Mouse (Mus musculus) kidney, adult 2 months (tissue): ENCODE data around the gene Ralgds. TPM values are rescaled to one million over a fixed set of nuclear protein-coding genes. Genes with fewer than 3 reads are reported as not detected.
A peak's percentile ranks its signal among the peaks of the same experiment; 100 is the strongest.

Source experiments
- DNase-seq: peaks from one replicate; pipeline ENCODE4 v3.0.0; 2021
- H3K27ac ChIP-seq: fragments of 200-500 bp; 2 replicates; pipeline ENCODE4 v1.5.1; 2012; ENCODE audit warnings: low read depth, low read length, control low read depth, inconsistent platforms; ENCODE audit not compliant: insufficient read depth
- H3K27me3 ChIP-seq: fragments of 200-500 bp; replicated peaks from 2 replicates; pipeline ENCODE4 v1.6.1; 2012; ENCODE audit warnings: mild to moderate bottlenecking, moderate library complexity, low read length, inconsistent platforms; ENCODE audit not compliant: control insufficient read depth, insufficient read depth
- H3K36me3 ChIP-seq: fragments of 200-500 bp; 2 replicates; pipeline ENCODE4 v1.6.1; 2012; ENCODE audit warnings: mild to moderate bottlenecking, moderate library complexity, low read length, inconsistent platforms; ENCODE audit not compliant: control insufficient read depth, insufficient read depth
- H3K4me1 ChIP-seq: fragments of 200-500 bp; 2 replicates; pipeline ENCODE4 v1.6.1; 2011; ENCODE audit warnings: low read length; ENCODE audit not compliant: control insufficient read depth, insufficient read depth
- H3K4me3 ChIP-seq: fragments of 200-500 bp; 2 replicates; pipeline ENCODE4 v1.5.1; 2011; ENCODE audit warnings: mild to moderate bottlenecking, low read depth, low read length, control low read depth; ENCODE audit not compliant: insufficient read depth
- CTCF ChIP-seq: fragments of 200-500 bp; conservative IDR thresholded peaks from 2 replicates; pipeline ENCODE4 v1.5.1; 2011; ENCODE audit warnings: low read depth, mild to moderate bottlenecking, control low read depth, low read length, moderate library complexity, mixed read lengths; ENCODE audit not compliant: insufficient read depth, insufficient read length
- POLR2A ChIP-seq: fragments of 200-500 bp; IDR thresholded peaks from one replicate; pipeline ENCODE4 v1.6.1; 2011; ENCODE audit warnings: low read depth, low read length, control low read depth
- WGBS: fragments of 180-500 bp; shearing (Covaris S2); methylation state at CpG from one replicate; pipeline ENCODE4 v1.1.7; 2018; 5-methylcytosine and 5-hydroxymethylcytosine counted together
- polyA plus RNA-seq: library from polyadenylated mRNA; depleted of rRNA; stranded (reverse); fragments of >200 nt; gene quantifications from 2 replicates; pipeline ENCODE4 v1.2.3, GENCODE M21; 2012

Ralgds gene
- polyA plus RNA-seq, 1 experiment, result 24.6 TPM

- H3K4me3 ChIP-seq, result no peak overlapping the region
- H3K27ac ChIP-seq, result peak overlapping the region; percentile 24; the same call in 1 of the 2 replicates
- H3K27me3 ChIP-seq, result no peaks in the 10 kb centered on the region
- DNase-seq, result no peak
- 48% methylated on average over 12 of the region's 12 CpGs for WGBS
- H3K36me3 ChIP-seq, result no peaks in the 10 kb centered on the region
- TF ChIP-seq CTCF (0 out of 2 replicates have a peak, but pooled peaks have one; percentile 14), POLR2A (no peak)
- H3K4me1 ChIP-seq, result peaks cover 20% of the 10 kb centered on the region
These were observed 13.3 kb downstream of the Ralgds start for GRCm38 (mm10) chr2:28525943-28526876.

DNA sequence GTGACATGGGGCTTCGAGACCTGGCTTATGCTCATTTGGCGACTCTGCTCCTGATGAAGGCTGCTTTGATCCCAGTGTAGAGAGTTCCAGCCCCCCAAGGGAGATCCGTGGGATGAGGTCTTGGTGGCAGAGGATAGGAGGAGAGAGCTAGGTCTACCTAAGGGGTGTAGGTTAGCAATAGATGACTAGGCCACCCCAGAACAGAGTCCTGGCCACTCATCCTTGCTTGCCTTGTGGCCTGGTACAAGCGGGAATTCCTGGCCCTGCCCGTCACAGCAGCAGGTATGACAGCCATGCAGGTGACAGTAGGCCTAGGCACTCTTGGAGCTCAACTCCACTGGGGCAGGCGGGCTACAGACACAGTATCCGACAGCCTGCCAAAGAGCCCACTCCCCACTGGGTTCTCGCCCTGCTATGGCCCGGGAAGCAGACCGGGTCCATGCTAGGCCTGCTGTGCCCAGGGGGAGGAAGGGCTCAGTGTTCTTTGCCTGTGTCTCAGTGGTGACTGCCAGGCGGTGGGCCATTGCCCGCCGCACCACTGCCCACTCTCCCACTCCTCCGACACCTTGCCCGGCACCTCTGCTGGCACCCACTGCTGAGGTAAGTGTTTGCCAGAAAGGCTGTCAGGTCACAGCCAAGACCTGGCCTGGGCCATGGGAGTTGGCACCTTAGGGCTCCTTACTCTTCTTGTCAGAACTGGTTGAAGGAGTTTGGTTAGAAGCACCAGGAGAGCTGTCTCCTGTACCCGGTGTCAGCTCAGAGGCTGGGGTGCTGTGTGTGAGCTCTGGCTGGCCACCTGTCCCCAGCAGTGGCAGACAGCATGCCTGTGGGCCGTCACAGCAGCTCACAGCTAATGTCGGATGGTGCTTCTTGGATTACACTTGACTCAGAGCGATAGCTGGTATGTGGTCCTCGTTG is 14.8 kb downstream of the Ralgds start:
- Histone ChIP-seq H3K4me3 (no peak overlapping the region), H3K36me3 (no peaks in the 10 kb centered on the region), H3K27ac (no peak overlapping the region), H3K4me1 (peaks cover 17% of the 10 kb centered on the region), H3K27me3 (no peaks in the 10 kb centered on the region)
- no peak for DNase-seq
- no peak for TF ChIP-seq CTCF
- WGBS, result 86% methylated on average over 20 of the region's 20 CpGs

DNA sequence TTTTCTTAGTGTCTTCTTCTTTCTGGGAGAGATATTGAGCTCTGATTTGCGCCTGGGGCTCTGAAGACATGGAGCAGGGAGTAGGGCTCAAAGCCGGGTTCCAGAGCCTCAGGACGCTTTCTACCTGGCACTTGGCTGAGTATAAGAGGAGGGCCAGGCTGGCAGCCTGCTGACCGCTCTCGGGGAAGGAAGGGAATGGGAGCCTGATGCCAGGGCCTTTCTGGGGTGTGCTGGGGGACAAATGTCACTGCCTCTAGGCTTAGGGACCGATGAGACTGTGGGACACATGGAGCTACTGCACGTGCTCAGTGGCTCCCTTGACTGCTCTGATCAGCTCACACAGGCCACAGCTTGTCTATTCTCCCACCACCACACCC is 15.4 kb downstream of the Ralgds start:
- TF ChIP-seq POLR2A (no peak), CTCF (no peak)
- Histone ChIP-seq H3K27me3 (no peaks in the 10 kb centered on the region), H3K27ac (no peak overlapping the region), H3K36me3 (no peaks in the 10 kb centered on the region), H3K4me1 (peaks cover 21% of the 10 kb centered on the region), H3K4me3 (no peak overlapping the region)
- WGBS, result 89% methylated on average over 7 of the region's 7 CpGs
- DNase-seq, result no peak

- Histone ChIP-seq H3K27ac (no peak overlapping the region), H3K4me3 (no peak overlapping the region), H3K36me3 (no peaks in the 10 kb centered on the region), H3K27me3 (no peaks in the 10 kb centered on the region), H3K4me1 (peaks cover 15% of the 10 kb centered on the region)
- 79% methylated on average over 4 of the region's 4 CpGs for WGBS
- TF ChIP-seq POLR2A (no peak), CTCF (no peak)
- no peak for DNase-seq
These were observed 16.9 kb downstream of the Ralgds start for GRCm38 (mm10) chr2:28529856-28530255.

- no peaks in the 10 kb centered on the region for H3K36me3 ChIP-seq
- no peak for DNase-seq
- H3K4me1 ChIP-seq, result peaks cover 11% of the 10 kb centered on the region
- WGBS, result 68% methylated on average over 7 of the region's 7 CpGs
- no peaks in the 10 kb centered on the region for H3K27me3 ChIP-seq
- H3K27ac ChIP-seq, result no peak overlapping the region
- no peak overlapping the region for H3K4me3 ChIP-seq
- no peak for TF ChIP-seq CTCF
- TF ChIP-seq POLR2A, result no peak
These were observed 17.4 kb downstream of the Ralgds start for GRCm38 (mm10) chr2:28530311-28530710.

DNA sequence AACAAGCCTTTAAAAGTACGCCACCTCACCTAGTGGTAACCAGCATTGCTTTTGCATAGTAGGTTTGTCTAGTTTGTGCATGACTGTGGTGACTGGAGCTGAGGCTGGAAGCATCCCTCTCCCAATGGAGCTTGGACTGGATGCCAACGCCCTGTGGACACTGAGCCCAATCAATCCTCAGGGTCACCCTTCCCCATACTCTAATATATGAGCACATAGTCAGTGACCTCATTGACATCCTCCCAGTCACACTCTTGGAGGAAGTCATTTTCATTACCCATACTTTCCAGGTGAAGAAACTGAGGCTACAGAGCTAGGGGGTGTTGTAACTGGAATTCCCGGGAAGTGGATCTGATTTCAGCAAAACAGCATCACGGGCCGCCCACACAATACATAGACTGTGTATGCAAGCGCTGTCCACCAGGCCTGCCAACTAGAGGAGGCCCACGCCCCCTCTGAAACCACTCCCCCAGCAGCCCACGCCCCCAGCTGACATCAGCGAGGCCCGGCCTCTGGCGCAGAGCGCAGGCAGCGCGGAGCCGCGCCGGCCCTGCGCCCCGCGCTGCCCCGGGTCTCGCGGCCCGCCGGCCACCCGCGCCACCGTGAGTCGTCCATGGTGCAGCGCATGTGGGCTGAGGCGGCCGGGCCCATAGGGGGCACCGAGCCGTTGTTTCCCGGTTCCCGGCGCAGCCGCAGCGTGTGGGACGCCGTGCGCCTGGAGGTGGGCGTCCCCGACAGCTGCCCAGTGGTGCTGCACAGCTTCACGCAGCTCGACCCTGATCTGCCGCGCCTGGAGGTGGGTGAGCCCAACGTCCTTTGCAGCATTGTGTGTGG is 20.2 kb downstream of the Ralgds start:
- Histone ChIP-seq H3K27me3 (no peaks in the 10 kb centered on the region), H3K4me1 (peaks cover 4% of the 10 kb centered on the region; the same call in 1 of the 2 replicates), H3K36me3 (no peaks in the 10 kb centered on the region), H3K4me3 (peak overlapping the region; percentile 71), H3K27ac (no peak overlapping the region)
- peak; percentile 91 for DNase-seq
- TF ChIP-seq POLR2A, result no peak
- TF ChIP-seq CTCF, result no peak; the same call in 1 of the 2 replicates
- WGBS, result 4% methylated on average over 49 of the region's 49 CpGs
